Mouse (Mus musculus) heart, embryonic 16.5 days (tissue): Measurements from ENCODE around the gene Epb41l2. TPM values are rescaled to one million over a fixed set of nuclear protein-coding genes. Genes with fewer than 3 reads are reported as not detected.
A peak's percentile ranks its signal among the peaks of the same experiment; 100 is the strongest.

ENCODE experiments used
- ATAC-seq: fragments of 200-750 bp; cut with Nextera tagmentation; replicated peaks from 2 replicates; pipeline ENCODE4 v1.8.0; 2017; ENCODE audit warnings: moderate number of reproducible peaks; ENCODE audit not compliant: insufficient read depth, low FRiP score; ENCODE audit errors: extremely low read depth
- H3K27ac ChIP-seq: fragments of 300-500 bp; sonication (generic); 2 replicates; pipeline ENCODE4 v1.5.1; 2014; ENCODE audit warnings: mild to moderate bottlenecking, low read length, control low read depth, moderate library complexity
- H3K27me3 ChIP-seq: fragments of 300-500 bp; sonication (generic); 2 replicates; pipeline ENCODE4 v1.6.1; 2014; ENCODE audit warnings: low read length, mixed read lengths; ENCODE audit not compliant: control insufficient read depth, insufficient read depth
- H3K36me3 ChIP-seq: fragments of 300-500 bp; sonication (generic); 2 replicates; pipeline ENCODE4 v1.6.1; 2014; ENCODE audit not compliant: control insufficient read depth, insufficient read depth
- H3K4me1 ChIP-seq: fragments of 300-500 bp; sonication (generic); 2 replicates; pipeline ENCODE4 v1.6.1; 2014; ENCODE audit warnings: low read length, mixed read lengths; ENCODE audit not compliant: control insufficient read depth, insufficient read depth
- H3K4me2 ChIP-seq: fragments of 300-500 bp; sonication (generic); 2 replicates; pipeline ENCODE4 v1.6.1; 2014; ENCODE audit warnings: low read depth, mild to moderate bottlenecking, control low read depth, low read length
- H3K4me3 ChIP-seq: fragments of 300-500 bp; sonication (generic); 2 replicates; pipeline ENCODE4 v1.5.1; 2014; ENCODE audit warnings: mild to moderate bottlenecking, control low read depth, low read length
- H3K9ac ChIP-seq: fragments of 300-500 bp; sonication (generic); 2 replicates; pipeline ENCODE4 v1.6.1; 2014; ENCODE audit warnings: low read length, control low read depth
- H3K9me3 ChIP-seq: fragments of 300-500 bp; sonication (generic); replicated peaks from 2 replicates; pipeline ENCODE4 v1.6.1; 2016; ENCODE audit warnings: low read length; ENCODE audit not compliant: control insufficient read depth
- WGBS: fragments of 180-500 bp; shearing (Covaris S2); extraction: QIAGEN DNeasy Blood & Tissue Kit; methylation state at CpG from one replicate; pipeline ENCODE4 v1.1.7; 2014; 5-methylcytosine and 5-hydroxymethylcytosine counted together
- polyA plus RNA-seq: library from polyadenylated mRNA; unstranded; fragments of >200 nt; fragmentation: Nextera tagmentation; extraction: Ambion mirVana; gene quantifications from 2 replicates; pipeline ENCODE4 v1.2.1, GENCODE M21; 2015

The Epb41l2 gene
- polyA plus RNA-seq, 1 experiment from 2014 or later = 49.8 TPM

- Histone ChIP-seq H3K27me3 (no peaks in the 10 kb centered on the region), H3K4me1 (no peaks in the 10 kb centered on the region), H3K9ac (no peak overlapping the region), H3K4me3 (no peak overlapping the region), H3K27ac (no peak overlapping the region), H3K36me3 (no peaks in the 10 kb centered on the region), H3K9me3 (no peaks in the 10 kb centered on the region), H3K4me2 (no peak overlapping the region)
- ATAC-seq = no peak
- WGBS = 48% methylated on average over 4 of the region's 4 CpGs
These were observed 33.9 kb upstream of the Epb41l2 start for GRCm38 (mm10) chr10:25325690-25326089.

- H3K27ac ChIP-seq = no peak overlapping the region
- H3K4me3 ChIP-seq = no peak overlapping the region
- H3K4me1 ChIP-seq = peaks cover 8% of the 10 kb centered on the region
- H3K27me3 ChIP-seq = no peaks in the 10 kb centered on the region
- no peak for ATAC-seq
- H3K4me2 ChIP-seq = no peak overlapping the region
- no peaks in the 10 kb centered on the region for H3K9me3 ChIP-seq
- H3K9ac ChIP-seq = no peak overlapping the region
- no peaks in the 10 kb centered on the region for H3K36me3 ChIP-seq
- 78% methylated on average over 6 of the region's 6 CpGs for WGBS
These were observed 32.1 kb upstream of the Epb41l2 start for GRCm38 (mm10) chr10:25327511-25327910.

GRCm38 (mm10) chr10:25330094-25330493 lies 29.5 kb upstream of the Epb41l2 start:
- Histone ChIP-seq H3K4me1 (peaks cover 8% of the 10 kb centered on the region), H3K9me3 (no peaks in the 10 kb centered on the region), H3K27ac (no peak overlapping the region), H3K9ac (no peak overlapping the region), H3K36me3 (no peaks in the 10 kb centered on the region), H3K4me2 (no peak overlapping the region), H3K4me3 (no peak overlapping the region), H3K27me3 (no peaks in the 10 kb centered on the region)
- no peak for ATAC-seq
- 85% methylated on average over 7 of the region's 7 CpGs for WGBS

- Histone ChIP-seq H3K4me1 (peaks cover 8% of the 10 kb centered on the region), H3K4me2 (no peak overlapping the region), H3K36me3 (no peaks in the 10 kb centered on the region), H3K27ac (peak overlapping the region; percentile 14; the same call in 1 of the 2 replicates), H3K9ac (no peak overlapping the region), H3K9me3 (no peaks in the 10 kb centered on the region), H3K4me3 (no peak overlapping the region), H3K27me3 (no peaks in the 10 kb centered on the region)
- WGBS = 49% methylated on average over 9 of the region's 9 CpGs
- peak; percentile 41; the same call in 1 of the 2 replicates for ATAC-seq
These were observed 28.1 kb upstream of the Epb41l2 start for GRCm38 (mm10) chr10:25331321-25332049.

- ATAC-seq = no peak
- Histone ChIP-seq H3K4me1 (peaks cover 8% of the 10 kb centered on the region), H3K9ac (no peak overlapping the region), H3K4me2 (no peak overlapping the region), H3K9me3 (no peaks in the 10 kb centered on the region), H3K27me3 (no peaks in the 10 kb centered on the region), H3K4me3 (no peak overlapping the region), H3K27ac (no peak overlapping the region), H3K36me3 (no peaks in the 10 kb centered on the region)
- WGBS = 71% methylated on average over 4 of the region's 4 CpGs
These were observed 26.1 kb upstream of the Epb41l2 start for GRCm38 (mm10) chr10:25333390-25334079.

GRCm38 (mm10) chr10:25340675-25341074 lies 18.9 kb upstream of the Epb41l2 start:
- H3K4me1 ChIP-seq = no peaks in the 10 kb centered on the region
- no peak overlapping the region for H3K4me3 ChIP-seq
- no peaks in the 10 kb centered on the region for H3K27me3 ChIP-seq
- H3K36me3 ChIP-seq = no peaks in the 10 kb centered on the region
- 0 out of 2 replicates have a peak, but pooled peaks cover 2% of the 10 kb centered on the region for H3K9me3 ChIP-seq
- 90% methylated on average over 5 of the region's 5 CpGs for WGBS
- no peak overlapping the region for H3K9ac ChIP-seq
- no peak overlapping the region for H3K27ac ChIP-seq
- no peak overlapping the region for H3K4me2 ChIP-seq
- no peak for ATAC-seq

- no peak for ATAC-seq
- no peak overlapping the region for H3K27ac ChIP-seq
- no peak overlapping the region for H3K4me3 ChIP-seq
- no peaks in the 10 kb centered on the region for H3K36me3 ChIP-seq
- H3K9ac ChIP-seq = no peak overlapping the region
- H3K27me3 ChIP-seq = no peaks in the 10 kb centered on the region
- H3K4me2 ChIP-seq = no peak overlapping the region
- H3K9me3 ChIP-seq = 0 out of 2 replicates have a peak, but pooled peaks cover 2% of the 10 kb centered on the region
- H3K4me1 ChIP-seq = no peaks in the 10 kb centered on the region
These were observed 16.8 kb upstream of the Epb41l2 start for GRCm38 (mm10) chr10:25342801-25343200.

GRCm38 (mm10) chr10:25353941-25354340 lies 5.7 kb upstream of the Epb41l2 start:
- H3K27ac ChIP-seq = no peak overlapping the region
- no peak overlapping the region for H3K4me3 ChIP-seq
- no peaks in the 10 kb centered on the region for H3K9me3 ChIP-seq
- H3K27me3 ChIP-seq = no peaks in the 10 kb centered on the region
- WGBS = 88% methylated on average over 3 of the region's 3 CpGs
- no peak for ATAC-seq
- no peaks in the 10 kb centered on the region for H3K36me3 ChIP-seq
- no peaks in the 10 kb centered on the region for H3K4me1 ChIP-seq
- no peak overlapping the region for H3K4me2 ChIP-seq
- H3K9ac ChIP-seq = no peak overlapping the region

GRCm38 (mm10) chr10:25354390-25354789 lies 5.2 kb upstream of the Epb41l2 start:
- WGBS = 89% methylated on average over 7 of the region's 7 CpGs
- no peak overlapping the region for H3K4me3 ChIP-seq
- H3K36me3 ChIP-seq = no peaks in the 10 kb centered on the region
- H3K4me2 ChIP-seq = no peak overlapping the region
- H3K9me3 ChIP-seq = no peaks in the 10 kb centered on the region
- H3K27me3 ChIP-seq = no peaks in the 10 kb centered on the region
- no peak for ATAC-seq
- H3K4me1 ChIP-seq = no peaks in the 10 kb centered on the region
- no peak overlapping the region for H3K9ac ChIP-seq
- no peak overlapping the region for H3K27ac ChIP-seq
